Mouse (Mus musculus) hindbrain, embryonic 15.5 days (tissue): ENCODE results near the gene Rapgef4. TPM values are rescaled to one million over a fixed set of nuclear protein-coding genes. Genes with fewer than 3 reads are reported as not detected.
A peak's percentile ranks its signal among the peaks of the same experiment; 100 is the strongest.

Source experiments
- ATAC-seq: fragments of 200-750 bp; cut with Nextera tagmentation; 2 replicates; pipeline ENCODE4 v1.8.0; 2017; ENCODE audit warnings: low read depth, moderate number of reproducible peaks, moderate TSS enrichment; ENCODE audit not compliant: low FRiP score
- H3K27ac ChIP-seq: fragments of 300-500 bp; sonication (generic); replicated peaks from 2 replicates; pipeline ENCODE4 v1.5.1; 2015; ENCODE audit warnings: mild to moderate bottlenecking, inconsistent platforms
- H3K27me3 ChIP-seq: fragments of 300-500 bp; sonication (generic); 2 replicates; pipeline ENCODE4 v1.6.1; 2015; ENCODE audit warnings: control low read depth, inconsistent platforms
- H3K36me3 ChIP-seq: fragments of 300-500 bp; sonication (generic); 2 replicates; pipeline ENCODE4 v1.6.1; 2015; ENCODE audit warnings: control low read depth, inconsistent platforms
- H3K4me1 ChIP-seq: fragments of 300-500 bp; sonication (generic); replicated peaks from 2 replicates; pipeline ENCODE4 v1.6.1; 2015; ENCODE audit warnings: control low read depth, inconsistent platforms
- H3K4me2 ChIP-seq: fragments of 300-500 bp; sonication (generic); 2 replicates; pipeline ENCODE4 v1.6.1; 2015; ENCODE audit warnings: moderate library complexity, mild to moderate bottlenecking, inconsistent platforms
- H3K4me3 ChIP-seq: fragments of 300-500 bp; sonication (generic); 2 replicates; pipeline ENCODE4 v1.5.1; 2015; ENCODE audit warnings: mild to moderate bottlenecking, inconsistent platforms
- H3K9ac ChIP-seq: fragments of 300-500 bp; sonication (generic); 2 replicates; pipeline ENCODE4 v1.6.1; 2015; ENCODE audit warnings: inconsistent platforms
- H3K9me3 ChIP-seq: fragments of 300-500 bp; sonication (generic); 2 replicates; pipeline ENCODE4 v1.6.1; 2016; ENCODE audit warnings: control low read depth, inconsistent platforms
- WGBS: fragments of 180-500 bp; shearing (Covaris S2); methylation state at CpG from one replicate; pipeline ENCODE4 v1.1.7; 2015; 5-methylcytosine and 5-hydroxymethylcytosine counted together
- polyA plus RNA-seq: library from polyadenylated mRNA; unstranded; fragments of >200 nt; fragmentation: Nextera tagmentation; extraction: Ambion mirVana; gene quantifications from 2 replicates; pipeline ENCODE4 v1.2.1, GENCODE M21; 2015

Gene Rapgef4
- polyA plus RNA-seq, 1 experiment from 2014 or later: 34.2 TPM

DNA sequence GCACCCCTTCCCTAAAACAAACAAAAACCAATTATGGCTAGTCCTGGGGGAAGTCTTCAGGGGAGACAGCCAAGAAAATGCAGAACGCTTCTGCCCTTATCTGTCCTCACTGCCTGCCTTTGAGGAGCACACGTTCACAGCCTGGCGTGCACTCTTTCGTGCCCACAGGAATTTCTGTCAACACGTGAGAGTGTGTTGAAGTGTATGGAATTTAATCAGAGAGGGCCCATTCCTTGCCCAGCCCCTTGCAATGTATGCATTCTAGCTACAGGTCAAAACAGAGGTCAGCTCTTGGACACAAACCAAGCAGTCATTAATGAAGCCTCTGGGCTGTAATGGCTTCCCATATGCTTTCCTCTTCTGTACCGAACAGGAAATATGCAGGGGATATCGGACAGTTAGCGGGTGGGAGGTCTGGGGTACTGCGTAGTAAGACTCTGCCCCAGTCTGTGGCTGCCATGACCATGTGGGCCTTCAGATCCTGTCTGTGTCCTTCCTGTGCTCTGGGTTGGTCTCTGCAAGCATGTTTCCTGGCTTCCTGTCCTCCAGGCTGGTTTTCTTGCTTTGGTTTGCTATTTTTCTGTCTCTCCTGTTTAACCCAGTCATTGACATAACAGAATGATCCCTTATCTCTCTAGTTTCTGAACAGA is 188.5 kb downstream of the Rapgef4 start:
- Histone ChIP-seq H3K4me2 (no peak overlapping the region), H3K27ac (no peak overlapping the region)
- 67% methylated on average over 9 of the region's 9 CpGs for WGBS

DNA sequence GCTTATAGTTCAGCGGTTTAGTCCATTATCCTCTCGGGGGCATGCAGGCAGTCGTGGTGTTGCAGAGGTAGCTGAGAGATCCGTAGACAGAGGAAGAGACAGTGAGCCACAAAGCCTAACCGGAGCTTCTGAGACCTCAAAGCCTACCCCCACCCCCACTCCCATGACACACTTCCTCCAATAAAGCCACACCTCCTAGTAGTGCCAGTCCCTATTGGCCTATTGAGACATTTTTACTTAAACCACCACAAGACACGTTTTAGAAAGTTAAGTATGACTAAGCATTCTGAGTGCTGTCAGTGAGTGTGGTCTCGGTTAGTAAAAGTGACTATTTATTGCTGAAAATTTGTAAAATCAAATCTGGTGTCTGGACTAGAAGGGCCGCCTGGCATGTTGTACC is 189.5 kb downstream of the Rapgef4 start:
- WGBS: 86% methylated on average over 8 of the region's 8 CpGs
- no peak for ATAC-seq
- H3K27me3 ChIP-seq: no peaks in the 10 kb centered on the region

More for the DNA sequence above, 188.5 kb downstream of the Rapgef4 start:
- Histone ChIP-seq H3K27me3 (no peaks in the 10 kb centered on the region), H3K4me1 (peaks cover 3% of the 10 kb centered on the region; the same call in 1 of the 2 replicates), H3K4me3 (no peak overlapping the region), H3K36me3 (no peaks in the 10 kb centered on the region), H3K9ac (no peak overlapping the region), H3K9me3 (no peaks in the 10 kb centered on the region)
- no peak for ATAC-seq

DNA sequence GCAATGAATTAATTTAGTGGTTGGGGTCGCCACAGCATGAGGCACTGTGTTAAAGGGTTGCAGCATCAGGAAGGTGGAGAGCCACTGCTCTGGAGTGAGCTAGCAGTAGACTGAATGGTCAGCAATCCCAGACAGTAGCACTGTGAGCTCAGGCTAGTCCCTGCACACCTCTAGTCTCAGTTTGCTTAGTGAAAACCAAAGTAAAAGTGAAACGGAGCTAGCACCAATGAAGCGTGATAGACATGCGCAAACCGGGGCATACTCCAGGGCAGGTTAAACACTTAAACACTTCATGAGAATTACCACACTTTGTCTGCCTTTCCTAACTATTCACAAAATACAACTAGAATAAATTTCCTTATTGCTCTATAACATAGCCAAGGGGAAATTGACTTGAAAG is 190.2 kb downstream of the Rapgef4 start:
- Histone ChIP-seq H3K27ac (no peak overlapping the region), H3K4me1 (peaks cover 8% of the 10 kb centered on the region), H3K4me2 (no peak overlapping the region), H3K27me3 (no peaks in the 10 kb centered on the region), H3K36me3 (no peaks in the 10 kb centered on the region), H3K9me3 (no peaks in the 10 kb centered on the region), H3K9ac (no peak overlapping the region), H3K4me3 (no peak overlapping the region)
- WGBS: 92% methylated on average over 5 of the region's 5 CpGs
- ATAC-seq: no peak

More for the DNA sequence above, 189.5 kb downstream of the Rapgef4 start:
- Histone ChIP-seq H3K4me3 (no peak overlapping the region), H3K9me3 (no peaks in the 10 kb centered on the region), H3K4me2 (no peak overlapping the region), H3K36me3 (no peaks in the 10 kb centered on the region), H3K27ac (no peak overlapping the region), H3K9ac (no peak overlapping the region), H3K4me1 (peaks cover 3% of the 10 kb centered on the region; the same call in 1 of the 2 replicates)

DNA sequence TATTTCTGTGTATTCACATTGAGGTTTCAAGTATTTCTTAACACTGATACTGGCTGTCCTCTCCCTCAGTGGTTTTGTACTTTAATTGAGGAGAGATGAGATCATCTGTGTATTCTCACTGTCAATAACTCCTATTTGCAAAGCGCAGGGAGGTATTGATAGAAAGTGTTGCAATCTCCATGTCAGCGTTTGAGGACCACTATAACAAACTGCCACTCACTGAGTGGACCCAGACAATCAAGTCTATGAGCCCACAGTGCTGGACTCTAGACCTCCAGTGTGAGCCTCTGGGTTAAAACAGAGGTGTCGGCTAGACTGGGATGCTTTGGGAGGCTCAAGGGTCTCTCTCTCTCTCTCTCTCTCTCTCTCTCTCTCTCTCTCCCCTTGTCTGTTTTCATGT is 192.0 kb downstream of the Rapgef4 start:
- Histone ChIP-seq H3K9me3 (no peaks in the 10 kb centered on the region), H3K4me1 (peaks cover 9% of the 10 kb centered on the region), H3K4me2 (no peak overlapping the region), H3K27me3 (no peaks in the 10 kb centered on the region), H3K27ac (no peak overlapping the region), H3K9ac (no peak overlapping the region), H3K4me3 (no peak overlapping the region), H3K36me3 (no peaks in the 10 kb centered on the region)
- 75% methylated on average over 3 of the region's 3 CpGs for WGBS
- no peak for ATAC-seq

DNA sequence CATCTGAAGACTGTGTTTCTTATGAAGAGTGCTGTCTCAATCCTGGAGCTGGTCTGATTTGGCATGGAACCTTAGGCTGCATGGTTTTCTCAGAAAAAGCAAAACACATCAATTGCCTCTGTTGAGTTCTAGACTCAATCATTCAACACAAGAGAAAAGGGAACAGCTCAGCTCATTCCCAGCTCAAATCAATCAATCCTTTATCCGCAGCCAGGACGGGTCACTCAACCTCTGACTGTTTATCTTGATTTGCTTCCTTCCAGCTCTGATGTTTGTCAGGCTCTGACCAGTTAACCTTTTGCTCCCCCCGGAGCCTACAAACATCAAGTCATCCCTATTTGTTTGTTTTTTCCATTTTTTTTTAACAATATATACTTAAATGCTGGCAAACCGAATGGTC is 192.8 kb downstream of the Rapgef4 start:
- Histone ChIP-seq H3K4me2 (no peak overlapping the region), H3K36me3 (no peaks in the 10 kb centered on the region), H3K4me3 (no peak overlapping the region), H3K27me3 (no peaks in the 10 kb centered on the region), H3K4me1 (peaks cover 14% of the 10 kb centered on the region), H3K9ac (no peak overlapping the region), H3K9me3 (no peaks in the 10 kb centered on the region), H3K27ac (no peak overlapping the region)
- ATAC-seq: no peak
- WGBS: 69% methylated on average over 4 of the region's 4 CpGs

DNA sequence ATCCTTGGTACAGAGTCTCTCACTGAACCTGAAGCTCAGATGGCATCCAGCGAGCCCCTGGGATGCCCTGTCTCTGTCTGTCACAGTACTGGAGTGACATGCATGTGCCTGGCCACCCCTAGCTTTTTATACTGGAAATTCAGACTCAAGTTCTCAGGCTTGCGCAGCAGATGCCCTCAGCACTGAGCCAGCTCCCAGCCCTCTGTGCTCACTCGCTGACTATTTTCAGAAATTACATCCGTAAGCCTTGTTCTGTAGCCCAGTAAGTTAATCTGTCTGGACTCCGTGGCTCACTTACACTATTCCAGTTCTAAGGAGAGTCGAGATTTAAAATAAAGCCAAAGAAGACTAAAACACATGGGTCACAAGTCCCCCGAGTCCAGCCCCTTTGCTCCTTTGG is 194.5 kb downstream of the Rapgef4 start:
- 73% methylated on average over 7 of the region's 7 CpGs for WGBS
- Histone ChIP-seq H3K36me3 (no peaks in the 10 kb centered on the region), H3K4me2 (no peak overlapping the region), H3K27me3 (no peaks in the 10 kb centered on the region), H3K4me3 (no peak overlapping the region), H3K27ac (no peak overlapping the region), H3K9ac (no peak overlapping the region), H3K9me3 (no peaks in the 10 kb centered on the region), H3K4me1 (peaks cover 13% of the 10 kb centered on the region)
- ATAC-seq: no peak

DNA sequence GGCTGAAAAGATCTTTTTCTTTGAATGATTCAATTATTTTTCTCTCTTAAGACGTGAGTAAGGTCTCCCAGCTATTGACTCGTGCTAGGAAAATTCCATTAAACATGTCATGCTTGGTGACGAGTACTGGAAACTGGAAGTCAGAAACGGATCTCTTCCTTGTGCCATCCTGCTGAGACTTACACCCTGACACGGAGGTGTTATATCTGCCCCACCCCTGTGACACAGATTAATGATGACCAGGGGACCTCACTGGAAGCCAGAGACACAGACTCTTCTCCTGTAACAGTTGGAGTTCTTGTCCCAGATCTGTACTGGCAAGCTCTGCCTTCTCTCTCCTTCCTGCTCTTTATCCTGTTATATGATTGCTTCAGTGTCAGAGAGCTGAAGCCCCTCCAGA is 194.9 kb downstream of the Rapgef4 start:
- ATAC-seq: no peak
- Histone ChIP-seq H3K4me1 (peaks cover 13% of the 10 kb centered on the region), H3K27ac (no peak overlapping the region), H3K4me3 (no peak overlapping the region), H3K9me3 (no peaks in the 10 kb centered on the region), H3K9ac (no peak overlapping the region), H3K27me3 (no peaks in the 10 kb centered on the region), H3K4me2 (no peak overlapping the region), H3K36me3 (no peaks in the 10 kb centered on the region)
- 29% methylated on average over 5 of the region's 5 CpGs for WGBS

DNA sequence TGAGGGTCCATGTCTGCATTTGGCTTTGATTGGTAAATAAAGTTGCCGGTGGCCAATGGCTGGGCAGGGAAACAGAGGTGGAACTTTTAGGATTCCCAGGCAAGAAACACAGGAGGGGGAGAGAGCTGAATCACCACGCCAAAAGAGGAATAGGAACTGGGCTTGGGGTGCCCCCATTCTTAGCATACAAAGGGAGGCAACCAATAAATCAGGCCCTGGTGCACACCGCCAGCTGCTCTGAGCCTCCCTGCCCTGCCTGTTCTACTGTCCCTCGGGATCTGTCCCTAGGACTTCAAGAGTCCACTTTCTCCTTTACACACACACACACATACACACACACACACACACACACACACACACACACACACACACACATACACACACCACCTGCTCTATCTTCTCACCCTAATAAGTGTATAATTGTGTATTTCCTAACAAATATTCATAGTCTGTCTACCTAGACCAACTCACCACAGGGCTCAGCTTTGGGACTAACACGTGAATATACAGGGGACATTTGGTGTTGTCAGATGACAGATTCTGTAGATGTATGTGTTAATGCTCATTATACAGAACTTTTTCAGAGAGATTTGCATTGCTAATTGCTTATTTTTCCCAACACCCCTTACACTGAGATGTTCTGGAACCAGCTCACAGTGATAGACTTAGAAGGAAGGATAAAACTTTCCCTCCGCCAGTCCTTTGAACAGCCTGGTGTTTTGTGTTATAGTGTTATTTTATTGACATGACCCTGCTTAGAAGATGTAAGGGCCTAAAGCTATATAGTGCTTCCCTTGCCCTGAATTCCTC is 196.4 kb downstream of the Rapgef4 start:
- Histone ChIP-seq H3K4me1 (peaks cover 13% of the 10 kb centered on the region), H3K4me2 (no peak overlapping the region), H3K36me3 (no peaks in the 10 kb centered on the region), H3K4me3 (no peak overlapping the region), H3K27me3 (no peaks in the 10 kb centered on the region), H3K27ac (no peak overlapping the region), H3K9me3 (no peaks in the 10 kb centered on the region), H3K9ac (no peak overlapping the region)
- 65% methylated on average over 5 of the region's 6 CpGs for WGBS
- ATAC-seq: no peak

DNA sequence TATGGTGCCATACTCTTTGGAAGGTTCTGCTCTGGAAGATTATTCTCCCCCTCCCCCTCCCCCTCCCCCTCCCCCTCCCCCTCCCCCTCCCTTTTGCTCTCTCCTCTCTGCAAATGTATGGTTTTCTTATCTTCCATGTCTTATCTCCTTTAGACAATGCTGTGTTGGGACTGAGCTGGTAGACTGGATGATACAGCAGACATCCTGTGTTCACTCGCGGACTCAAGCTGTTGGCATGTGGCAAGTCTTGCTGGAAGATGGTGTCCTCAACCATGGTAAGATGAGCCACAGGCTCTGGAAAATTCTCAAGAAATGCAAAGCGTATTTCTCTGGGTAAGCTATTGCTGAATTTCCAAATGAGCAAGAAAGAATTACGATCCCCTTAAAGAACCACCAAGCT is 197.0 kb downstream of the Rapgef4 start:
- ATAC-seq: no peak
- 82% methylated on average over 4 of the region's 4 CpGs for WGBS
- Histone ChIP-seq H3K4me3 (no peak overlapping the region), H3K4me2 (no peak overlapping the region), H3K9me3 (no peaks in the 10 kb centered on the region), H3K9ac (no peak overlapping the region), H3K36me3 (no peaks in the 10 kb centered on the region), H3K27ac (no peak overlapping the region), H3K27me3 (no peaks in the 10 kb centered on the region), H3K4me1 (peaks cover 13% of the 10 kb centered on the region)

DNA sequence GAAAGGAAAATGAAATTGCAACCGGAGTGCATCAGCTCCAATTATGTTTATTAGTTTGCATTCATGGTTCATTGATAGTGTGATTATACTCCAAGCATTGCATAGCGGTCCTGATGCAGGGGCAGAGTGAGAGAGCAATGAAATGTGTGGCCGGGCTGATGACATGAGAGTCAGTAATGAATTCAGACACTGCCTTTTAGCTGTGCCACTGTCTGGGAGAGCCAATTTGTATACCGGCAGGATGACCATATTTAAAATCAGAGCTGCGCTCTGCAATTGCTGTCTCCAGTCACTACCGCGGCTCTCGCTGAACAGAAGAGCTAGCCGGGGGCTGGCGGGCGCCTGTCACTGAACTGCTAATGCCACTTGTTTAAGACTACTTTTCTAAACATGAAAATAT is 197.5 kb downstream of the Rapgef4 start:
- Histone ChIP-seq H3K36me3 (no peaks in the 10 kb centered on the region), H3K9ac (no peak overlapping the region), H3K4me3 (no peak overlapping the region), H3K9me3 (no peaks in the 10 kb centered on the region), H3K4me2 (no peak overlapping the region), H3K27me3 (no peaks in the 10 kb centered on the region), H3K4me1 (peaks cover 13% of the 10 kb centered on the region), H3K27ac (no peak overlapping the region)
- 62% methylated on average over 11 of the region's 11 CpGs for WGBS
- ATAC-seq: 0 out of 2 replicates have a peak, but pooled peaks have one; percentile 34

DNA sequence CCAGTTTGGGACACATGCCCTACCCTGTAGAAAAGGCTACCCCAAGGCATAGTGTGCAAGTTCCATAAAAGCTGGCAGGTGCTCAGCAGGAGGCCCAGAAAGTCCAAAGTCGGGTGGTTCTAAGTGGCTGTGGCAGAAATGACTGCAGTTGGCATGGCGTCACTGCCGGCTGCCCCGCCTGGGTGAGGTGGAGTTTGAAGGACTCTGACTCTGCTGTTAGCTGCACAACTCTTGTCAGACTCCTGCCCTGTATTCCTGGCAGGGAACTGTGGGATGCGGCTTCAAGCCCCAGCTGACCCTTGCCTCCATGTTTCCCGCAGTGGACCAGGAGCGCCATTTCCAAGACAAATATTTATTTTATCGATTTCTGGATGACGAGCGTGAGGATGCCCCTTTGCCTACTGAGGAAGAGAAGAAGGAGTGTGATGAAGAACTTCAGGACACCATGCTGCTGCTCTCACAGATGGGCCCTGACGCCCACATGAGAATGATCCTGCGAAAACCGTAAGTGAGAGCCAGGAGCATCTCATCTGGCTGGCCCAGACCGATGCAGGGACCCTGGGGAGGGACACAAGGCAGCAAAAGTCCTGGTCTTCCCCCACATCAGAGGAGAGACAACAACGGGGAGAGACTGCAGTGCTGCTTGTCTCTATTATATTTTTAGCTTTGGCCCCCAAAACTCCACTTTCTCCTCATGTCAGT is 198.7 kb downstream of the Rapgef4 start:
- Histone ChIP-seq H3K9me3 (no peaks in the 10 kb centered on the region), H3K36me3 (no peaks in the 10 kb centered on the region), H3K27me3 (no peaks in the 10 kb centered on the region), H3K27ac (no peak overlapping the region), H3K4me2 (no peak overlapping the region), H3K9ac (no peak overlapping the region), H3K4me3 (no peak overlapping the region), H3K4me1 (peaks cover 13% of the 10 kb centered on the region)
- 91% methylated on average over 15 of the region's 15 CpGs for WGBS
- no peak for ATAC-seq

DNA sequence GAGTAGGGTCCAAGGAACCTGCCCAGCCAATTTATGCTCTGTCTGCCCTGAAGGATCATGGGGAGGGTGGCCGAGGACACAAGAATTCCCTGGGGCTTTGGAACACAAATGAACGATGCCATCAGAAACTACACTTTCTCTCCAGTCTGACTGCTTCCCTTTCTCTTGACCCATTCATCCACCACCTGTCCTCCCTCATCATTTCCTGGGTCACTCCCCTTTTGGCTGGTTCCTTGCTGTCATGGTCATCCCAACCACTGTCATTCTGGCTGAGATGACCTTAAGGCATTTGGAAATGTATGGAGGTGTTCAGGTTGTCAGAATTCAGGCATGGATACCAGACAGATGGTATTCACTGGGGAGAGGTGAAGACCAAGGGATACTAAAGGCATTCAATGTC is 200.4 kb downstream of the Rapgef4 start:
- WGBS: 62% methylated on average over 2 of the region's 2 CpGs
- ATAC-seq: no peak

More for the DNA sequence above, 200.4 kb downstream of the Rapgef4 start:
- H3K4me3 ChIP-seq: no peak overlapping the region
- 0 out of 2 replicates have a peak, but pooled peaks cover 7% of the 10 kb centered on the region for H3K4me1 ChIP-seq
- H3K9ac ChIP-seq: no peak overlapping the region
- no peaks in the 10 kb centered on the region for H3K9me3 ChIP-seq
- no peak overlapping the region for H3K27ac ChIP-seq
- H3K27me3 ChIP-seq: no peaks in the 10 kb centered on the region
- H3K4me2 ChIP-seq: no peak overlapping the region
- no peaks in the 10 kb centered on the region for H3K36me3 ChIP-seq
